Mouse (Mus musculus) G1E (cell line): ENCODE results near the gene Sgms1.

Source experiments
- CTCF ChIP-seq: IDR thresholded peaks from 2 replicates; pipeline ENCODE4 v1.5.1; 2012; ENCODE audit warnings: low read depth, low read length, inconsistent platforms, mixed read lengths
- GATA1 ChIP-seq: IDR thresholded peaks from 2 replicates; pipeline ENCODE4 v1.6.1; 2012; ENCODE audit warnings: borderline replicate concordance, low read length, inconsistent platforms, mixed read lengths
- GATA2 ChIP-seq: IDR thresholded peaks from 2 replicates; pipeline ENCODE4 v1.6.1; 2012; ENCODE audit warnings: low read depth, low read length, inconsistent platforms, borderline replicate concordance
- POLR2AphosphoS5 ChIP-seq: IDR thresholded peaks from 2 replicates; pipeline ENCODE4 v1.6.1; 2012; ENCODE audit warnings: low read depth, low read length, inconsistent platforms; ENCODE audit not compliant: insufficient replicate concordance
- TAL1 ChIP-seq: conservative IDR thresholded peaks from 2 replicates; pipeline ENCODE4 v1.6.1; 2012; ENCODE audit warnings: low read depth, low read length, inconsistent platforms, mixed read lengths

- TF ChIP-seq CTCF (no peak), GATA2 (no peak), GATA1 (no peak), POLR2AphosphoS5 (no peak), TAL1 (no peak)
Observed at GRCm38 (mm10) chr19:32276263-32276662, 113.3 kb downstream of the Sgms1 start.
